Mouse (Mus musculus) liver, embryonic 11.5 days (tissue): Measurements from ENCODE around the gene Plxnd1. TPM values are rescaled to one million over a fixed set of nuclear protein-coding genes. Genes with fewer than 3 reads are reported as not detected.

Source experiments
- ATAC-seq: fragments of 200-750 bp; cut with Nextera tagmentation; replicated peaks from 2 replicates; pipeline ENCODE4 v1.8.0; 2017; ENCODE audit warnings: moderate number of reproducible peaks, mild to moderate bottlenecking, moderate TSS enrichment, moderate library complexity; ENCODE audit not compliant: low FRiP score
- DNase-seq: peaks from one replicate; pipeline ENCODE4 v3.0.0-alpha.2; 2017; ENCODE audit warnings: low spot score
- H3K27ac ChIP-seq: fragments of 300-500 bp; sonication (generic); 2 replicates; pipeline ENCODE4 v1.5.1; 2014; ENCODE audit warnings: mild to moderate bottlenecking, low read depth, low read length, control low read depth
- H3K27me3 ChIP-seq: fragments of 300-500 bp; sonication (generic); replicated peaks from 2 replicates; pipeline ENCODE4 v1.6.1; 2014; ENCODE audit warnings: low read length, mixed read lengths; ENCODE audit not compliant: control insufficient read depth, insufficient read depth
- H3K36me3 ChIP-seq: fragments of 300-500 bp; sonication (generic); 2 replicates; pipeline ENCODE4 v1.6.1; 2014; ENCODE audit warnings: mild to moderate bottlenecking, low read length, moderate library complexity, mixed read lengths; ENCODE audit not compliant: control insufficient read depth, insufficient read depth
- H3K4me1 ChIP-seq: fragments of 300-500 bp; sonication (generic); replicated peaks from 2 replicates; pipeline ENCODE4 v1.6.1; 2014; ENCODE audit warnings: low read length, mixed read lengths; ENCODE audit not compliant: control insufficient read depth, insufficient read depth
- H3K4me2 ChIP-seq: fragments of 300-500 bp; sonication (generic); 2 replicates; pipeline ENCODE4 v1.6.1; 2014; ENCODE audit warnings: mild to moderate bottlenecking, control low read depth, moderate library complexity
- H3K4me3 ChIP-seq: fragments of 300-500 bp; sonication (generic); 2 replicates; pipeline ENCODE4 v1.5.1; 2014; ENCODE audit warnings: low read depth, low read length, control low read depth
- H3K9ac ChIP-seq: fragments of 300-500 bp; sonication (generic); 2 replicates; pipeline ENCODE4 v1.6.1; 2014; ENCODE audit warnings: low read depth, low read length, control low read depth
- H3K9me3 ChIP-seq: fragments of 300-500 bp; sonication (generic); 2 replicates; pipeline ENCODE4 v1.6.1; 2016; ENCODE audit warnings: low read length, inconsistent platforms, mixed read lengths; ENCODE audit not compliant: control insufficient read depth
- WGBS: fragments of 180-500 bp; shearing (Covaris S2); extraction: QIAGEN DNeasy Blood & Tissue Kit; methylation state at CpG from one replicate; pipeline ENCODE4 v1.1.7; 2014; 5-methylcytosine and 5-hydroxymethylcytosine counted together
- polyA plus RNA-seq: library from polyadenylated mRNA; unstranded; fragments of >200 nt; fragmentation: Nextera tagmentation; extraction: Ambion mirVana; gene quantifications from 2 replicates; pipeline ENCODE4 v1.2.1, GENCODE M21; 2014

Plxnd1 gene
- polyA plus RNA-seq, 1 experiment from 2014 or later = 27.8 TPM

DNA sequence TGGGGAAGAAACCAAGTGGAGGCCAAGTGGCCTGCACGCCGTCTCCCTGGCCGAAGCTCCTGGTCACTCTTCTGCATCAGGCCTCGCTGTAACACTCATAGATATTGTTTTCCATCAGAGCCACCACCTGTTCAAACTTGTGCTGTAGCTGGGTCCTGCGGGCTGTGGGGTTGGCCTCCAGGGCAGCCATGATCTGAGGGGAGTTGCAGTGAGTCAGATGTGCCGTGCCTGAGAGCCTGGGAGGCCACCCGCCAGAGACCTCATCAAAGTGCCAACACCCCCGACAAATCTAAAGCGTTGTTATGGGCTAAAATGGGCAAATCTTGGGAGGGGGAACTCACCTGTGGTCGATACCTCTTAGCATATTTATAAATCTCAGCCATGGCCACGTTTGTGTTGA lies 39.1 kb downstream of the Plxnd1 start:
- H3K4me3 ChIP-seq = no peak overlapping the region
- ATAC-seq = no peak
- no peak overlapping the region for H3K4me2 ChIP-seq
- H3K4me1 ChIP-seq = peaks cover 9% of the 10 kb centered on the region
- DNase-seq = no peak
- H3K9ac ChIP-seq = no peak overlapping the region
- H3K27me3 ChIP-seq = no peaks in the 10 kb centered on the region
- H3K36me3 ChIP-seq = peaks cover 3% of the 10 kb centered on the region; the same call in 1 of the 2 replicates
- H3K9me3 ChIP-seq = no peaks in the 10 kb centered on the region
- WGBS = 85% methylated on average over 11 of the region's 11 CpGs
- H3K27ac ChIP-seq = no peak overlapping the region

DNA sequence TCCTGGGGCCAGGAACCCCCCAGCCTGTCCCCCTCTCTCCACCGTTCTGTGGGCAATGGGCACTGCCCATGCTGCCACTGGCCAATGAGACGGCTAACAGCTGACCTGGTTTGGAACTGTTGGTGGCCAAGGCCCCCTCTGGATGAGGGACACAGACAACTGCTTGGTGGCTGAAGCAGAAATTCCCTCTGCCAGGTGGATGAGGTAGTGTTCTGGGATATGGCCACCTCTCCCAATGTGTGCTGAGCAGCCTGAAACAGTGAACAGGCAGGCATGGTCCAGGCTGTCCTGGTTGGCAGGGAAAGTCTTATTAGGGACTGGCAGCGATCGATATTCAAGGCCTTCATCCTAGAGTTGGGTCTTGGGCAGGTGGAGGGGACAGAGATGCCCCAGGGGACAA lies 39.6 kb downstream of the Plxnd1 start:
- 87% methylated on average over 4 of the region's 4 CpGs for WGBS

DNA sequence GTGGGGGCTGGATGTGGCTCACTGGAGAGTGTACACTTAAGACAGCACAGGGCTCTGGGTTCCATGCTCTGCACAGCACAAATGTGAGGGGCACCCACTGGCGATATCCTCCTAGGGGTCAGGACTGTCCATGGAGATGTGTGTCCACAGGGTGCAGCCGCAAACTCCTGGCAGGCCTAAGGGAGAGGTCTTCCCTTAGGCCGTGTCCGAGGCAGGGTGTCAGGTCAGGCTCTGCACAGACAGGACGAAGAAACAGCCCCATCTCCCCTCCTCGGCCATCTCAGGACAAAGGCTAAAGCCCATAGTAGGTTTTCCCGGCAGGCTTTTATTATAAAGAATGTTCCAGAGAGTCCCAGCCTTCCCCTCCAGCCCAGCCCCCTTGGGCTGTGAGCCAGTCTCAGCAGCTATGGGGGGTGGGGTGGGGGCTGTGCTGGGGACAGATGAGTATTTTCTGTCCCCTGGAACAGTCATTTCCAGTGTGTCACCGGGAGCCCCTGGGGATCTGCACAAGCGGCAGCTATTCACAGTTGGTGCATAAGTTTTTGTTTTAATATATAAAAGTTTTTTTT lies 40.2 kb downstream of the Plxnd1 start:
- H3K4me1 ChIP-seq = peaks cover 9% of the 10 kb centered on the region
- H3K4me2 ChIP-seq = no peak overlapping the region
- peaks cover 3% of the 10 kb centered on the region; the same call in 1 of the 2 replicates for H3K36me3 ChIP-seq
- 83% methylated on average over 9 of the region's 9 CpGs for WGBS
- ATAC-seq = no peak
- no peak overlapping the region for H3K4me3 ChIP-seq
- DNase-seq = no peak
- no peak overlapping the region for H3K27ac ChIP-seq
- no peak overlapping the region for H3K9ac ChIP-seq
- H3K9me3 ChIP-seq = no peaks in the 10 kb centered on the region
- H3K27me3 ChIP-seq = no peaks in the 10 kb centered on the region

More for the DNA sequence above, 39.6 kb downstream of the Plxnd1 start:
- DNase-seq = no peak
- no peak for ATAC-seq
- no peak overlapping the region for H3K9ac ChIP-seq
- no peaks in the 10 kb centered on the region for H3K9me3 ChIP-seq
- H3K4me2 ChIP-seq = no peak overlapping the region
- H3K4me3 ChIP-seq = no peak overlapping the region
- H3K27me3 ChIP-seq = no peaks in the 10 kb centered on the region
- peaks cover 3% of the 10 kb centered on the region; the same call in 1 of the 2 replicates for H3K36me3 ChIP-seq
- peaks cover 9% of the 10 kb centered on the region for H3K4me1 ChIP-seq
- H3K27ac ChIP-seq = no peak overlapping the region

- WGBS = 55% methylated on average over 6 of the region's 6 CpGs
- H3K36me3 ChIP-seq = no peaks in the 10 kb centered on the region
- H3K4me2 ChIP-seq = no peak overlapping the region
- no peaks in the 10 kb centered on the region for H3K27me3 ChIP-seq
- peaks cover 12% of the 10 kb centered on the region for H3K4me1 ChIP-seq
- DNase-seq = no peak
- no peak overlapping the region for H3K4me3 ChIP-seq
- H3K9me3 ChIP-seq = no peaks in the 10 kb centered on the region
- no peak overlapping the region for H3K9ac ChIP-seq
- no peak for ATAC-seq
- no peak overlapping the region for H3K27ac ChIP-seq
These were observed 48.4 kb downstream of the Plxnd1 start for GRCm38 (mm10) chr6:115946389-115946788.

DNA sequence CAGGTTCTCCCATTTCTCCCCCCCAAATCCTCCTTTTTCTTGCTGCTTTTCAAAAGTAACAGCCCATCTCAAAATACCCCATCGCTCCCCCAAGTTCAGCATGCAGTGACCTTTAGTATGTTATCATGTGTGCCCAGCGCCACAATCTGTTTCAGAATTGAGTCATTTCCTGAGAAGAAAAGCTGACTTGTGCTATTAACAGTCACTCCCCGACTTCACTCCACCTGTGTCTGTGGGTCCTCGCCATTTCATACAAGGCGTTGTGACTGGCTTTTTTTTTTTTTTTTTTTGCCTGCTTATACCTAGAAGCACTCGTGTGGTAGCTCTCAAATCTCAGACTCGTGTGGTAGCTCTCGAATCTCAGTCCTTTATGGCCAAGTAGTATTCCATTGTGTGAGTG lies 49.2 kb downstream of the Plxnd1 start:
- Histone ChIP-seq H3K27me3 (no peaks in the 10 kb centered on the region), H3K4me2 (no peak overlapping the region), H3K9me3 (no peaks in the 10 kb centered on the region), H3K9ac (no peak overlapping the region), H3K36me3 (no peaks in the 10 kb centered on the region), H3K27ac (no peak overlapping the region), H3K4me3 (no peak overlapping the region), H3K4me1 (peaks cover 16% of the 10 kb centered on the region)
- 51% methylated on average over 8 of the region's 8 CpGs for WGBS
- no peak for DNase-seq
- ATAC-seq = no peak

GRCm38 (mm10) chr6:115944638-115945037 lies 50.2 kb downstream of the Plxnd1 start, which contains the start of gene H1foo:
Gene H1foo (plus strand): TSS chr6:115944938.
- H3K9me3 ChIP-seq = no peaks in the 10 kb centered on the region
- WGBS = 79% methylated on average over 5 of the region's 5 CpGs
- no peak within 1 kb of the TSS for H3K9ac ChIP-seq
- no peaks in the 10 kb centered on the region for H3K36me3 ChIP-seq
- no peak within 1 kb of the TSS for H3K27ac ChIP-seq
- peaks cover 16% of the 10 kb centered on the region for H3K4me1 ChIP-seq
- ATAC-seq (no peak), DNase-seq (no peak)
- no peaks in the 10 kb centered on the region for H3K27me3 ChIP-seq
- H3K4me2 ChIP-seq = no peak within 1 kb of the TSS
- H3K4me3 ChIP-seq = no peak within 1 kb of the TSS

- Histone ChIP-seq H3K4me1 (peaks cover 16% of the 10 kb centered on the region), H3K27ac (no peak overlapping the region), H3K9me3 (no peaks in the 10 kb centered on the region), H3K27me3 (no peaks in the 10 kb centered on the region), H3K36me3 (no peaks in the 10 kb centered on the region), H3K9ac (no peak overlapping the region), H3K4me3 (no peak overlapping the region), H3K4me2 (no peak overlapping the region)
- DNase-seq (no peak), ATAC-seq (peak; percentile 58)
- WGBS = 51% methylated on average over 9 of the region's 9 CpGs
These were observed 51.0 kb downstream of the Plxnd1 start for GRCm38 (mm10) chr6:115943498-115944427.

DNA sequence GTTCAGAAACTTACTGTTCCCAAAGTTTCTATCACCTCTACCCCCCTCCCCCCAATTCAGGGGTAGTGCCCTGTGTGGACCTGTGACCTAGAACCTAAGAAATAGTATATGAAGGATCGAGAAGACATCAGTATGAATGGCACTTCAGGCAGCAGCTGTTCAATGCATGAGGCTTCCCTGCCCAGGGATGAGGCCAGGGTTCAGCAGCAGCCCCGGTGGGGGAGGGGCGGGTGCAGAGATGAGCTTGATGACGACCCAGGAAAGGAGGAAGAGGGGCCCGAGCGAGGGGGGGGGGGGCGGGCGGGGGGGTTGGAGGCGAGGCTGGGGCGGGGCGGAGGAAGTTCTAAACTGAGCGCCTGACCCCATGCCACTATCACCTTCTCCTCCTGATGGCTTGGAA lies 53.7 kb downstream of the Plxnd1 start:
- Histone ChIP-seq H3K9ac (no peak overlapping the region), H3K27me3 (no peaks in the 10 kb centered on the region), H3K27ac (no peak overlapping the region), H3K4me3 (no peak overlapping the region), H3K9me3 (no peaks in the 10 kb centered on the region), H3K36me3 (no peaks in the 10 kb centered on the region), H3K4me2 (peak overlapping the region; percentile 7; the same call in 1 of the 2 replicates), H3K4me1 (peaks cover 16% of the 10 kb centered on the region)
- DNase-seq (peak; percentile 48), ATAC-seq (no peak; the same call in 1 of the 2 replicates)
- 5% methylated on average over 5 of the region's 12 CpGs for WGBS
